Mouse (Mus musculus) liver, postnatal 0 days (tissue): ENCODE data around the gene Sgtb. TPM values are rescaled to one million over a fixed set of nuclear protein-coding genes. Genes with fewer than 3 reads are reported as not detected.

Source experiments
- ATAC-seq: fragments of 200-750 bp; cut with Nextera tagmentation; 2 replicates; pipeline ENCODE4 v1.8.0; 2017; ENCODE audit warnings: mild to moderate bottlenecking, moderate library complexity
- DNase-seq: peaks from one replicate; pipeline ENCODE4 v3.0.0-alpha.2; 2016
- H3K27ac ChIP-seq: fragments of 300-500 bp; sonication (generic); 2 replicates; pipeline ENCODE4 v1.5.1; 2014; ENCODE audit warnings: antibody characterized with exemption, moderate library complexity, mild to moderate bottlenecking, low read depth
- H3K27me3 ChIP-seq: fragments of 300-500 bp; sonication (generic); 2 replicates; pipeline ENCODE4 v1.6.1; 2014; ENCODE audit warnings: low read length, control low read depth, mixed read lengths; ENCODE audit not compliant: insufficient read depth
- H3K36me3 ChIP-seq: fragments of 300-500 bp; sonication (generic); replicated peaks from 2 replicates; pipeline ENCODE4 v1.6.1; 2014; ENCODE audit warnings: mild to moderate bottlenecking, control low read depth, low read length, moderate library complexity, mixed read lengths; ENCODE audit not compliant: insufficient read depth
- H3K4me1 ChIP-seq: fragments of 300-500 bp; sonication (generic); 2 replicates; pipeline ENCODE4 v1.6.1; 2014; ENCODE audit warnings: antibody characterized with exemption, mild to moderate bottlenecking, control low read depth; ENCODE audit not compliant: insufficient read depth
- H3K4me2 ChIP-seq: fragments of 300-500 bp; sonication (generic); 2 replicates; pipeline ENCODE4 v1.6.1; 2014; ENCODE audit warnings: low read depth, mild to moderate bottlenecking, low read length, moderate library complexity, mixed read lengths
- H3K4me3 ChIP-seq: fragments of 300-500 bp; sonication (generic); 2 replicates; pipeline ENCODE4 v1.5.1; 2014; ENCODE audit warnings: low read depth, low read length
- H3K9ac ChIP-seq: fragments of 300-500 bp; sonication (generic); replicated peaks from 2 replicates; pipeline ENCODE4 v1.6.1; 2014; ENCODE audit warnings: mild to moderate bottlenecking, moderate library complexity
- H3K9me3 ChIP-seq: fragments of 300-500 bp; sonication (generic); 2 replicates; pipeline ENCODE4 v1.6.1; 2016; ENCODE audit warnings: mild to moderate bottlenecking, control low read depth, low read length, mixed read lengths
- CTCF ChIP-seq: sonication (generic); IDR thresholded peaks from 2 replicates; pipeline ENCODE4 v1.5.1; 2016; ENCODE audit warnings: antibody characterized with exemption, low read depth
- EP300 ChIP-seq: IDR thresholded peaks from 2 replicates; pipeline ENCODE4 v1.6.1; 2016; ENCODE audit warnings: antibody characterized with exemption, low read depth, mild to moderate bottlenecking
- WGBS: fragments of 180-500 bp; shearing (Covaris S2); extraction: QIAGEN DNeasy Blood & Tissue Kit; methylation state at CpG from one replicate; pipeline ENCODE4 v1.1.7; 2014; ENCODE audit not compliant: insufficient replicate concordance; 5-methylcytosine and 5-hydroxymethylcytosine counted together
- polyA plus RNA-seq: library from polyadenylated mRNA; unstranded; fragments of >200 nt; fragmentation: Nextera tagmentation; extraction: Ambion mirVana; gene quantifications from 2 replicates; pipeline ENCODE4 v1.2.1, GENCODE M21; 2015

Gene Sgtb
- 2.1 and 2.2 TPM in 2 replicates for polyA plus RNA-seq

GRCm38 (mm10) chr13:104109288-104109815 is at the start of gene Sgtb, which contains the start of gene Nln:
Gene Sgtb, plus strand, starts transcription at chr13:104109741.
Gene Nln, minus strand, starts transcription at chr13:104109614.
- no peaks in the 10 kb centered on the region for H3K36me3 ChIP-seq
- 0% methylated on average over 30 of the region's 44 CpGs for WGBS
- no peaks in the 10 kb centered on the region for H3K27me3 ChIP-seq
- H3K4me3 ChIP-seq: peak within 1 kb of the TSS; percentile 78
- DNase-seq: peak; percentile 94
- TF ChIP-seq CTCF (no peak), EP300 (no peak)
- peak; percentile 94 for ATAC-seq
- H3K4me2 ChIP-seq: peak within 1 kb of the TSS; percentile 99
- H3K9me3 ChIP-seq: no peaks in the 10 kb centered on the region
- peak within 1 kb of the TSS; percentile 80 for H3K9ac ChIP-seq
- H3K27ac ChIP-seq: peak within 1 kb of the TSS; percentile 83
- peaks cover 14% of the 10 kb centered on the region for H3K4me1 ChIP-seq

- no peak overlapping the region for H3K4me2 ChIP-seq
- ATAC-seq (no peak), DNase-seq (no peak)
- H3K27ac ChIP-seq: no peak overlapping the region
- H3K27me3 ChIP-seq: no peaks in the 10 kb centered on the region
- WGBS: 86% methylated on average over 1 of the region's 1 CpGs
- TF ChIP-seq EP300: no peak
- TF ChIP-seq CTCF: no peak
- H3K4me1 ChIP-seq: no peaks in the 10 kb centered on the region
- H3K9ac ChIP-seq: no peak overlapping the region
- H3K36me3 ChIP-seq: no peaks in the 10 kb centered on the region; the same call in 1 of the 2 replicates
- no peaks in the 10 kb centered on the region for H3K9me3 ChIP-seq
- no peak overlapping the region for H3K4me3 ChIP-seq
Observed at GRCm38 (mm10) chr13:104060231-104060630, 49.3 kb upstream of the Sgtb start.

GRCm38 (mm10) chr13:104061975-104062750 is 47.4 kb upstream of the Sgtb start:
- ATAC-seq (no peak), DNase-seq (no peak)
- Histone ChIP-seq H3K9ac (no peak overlapping the region), H3K4me2 (no peak overlapping the region), H3K27me3 (no peaks in the 10 kb centered on the region), H3K4me1 (no peaks in the 10 kb centered on the region), H3K27ac (no peak overlapping the region), H3K36me3 (no peaks in the 10 kb centered on the region; the same call in 1 of the 2 replicates), H3K4me3 (no peak overlapping the region), H3K9me3 (no peaks in the 10 kb centered on the region)
- WGBS: 69% methylated on average over 2 of the region's 2 CpGs
- TF ChIP-seq CTCF: no peak
- TF ChIP-seq EP300: no peak

- no peak overlapping the region for H3K9ac ChIP-seq
- H3K27ac ChIP-seq: no peak overlapping the region
- no peak for ATAC-seq
- H3K4me2 ChIP-seq: no peak overlapping the region
- no peaks in the 10 kb centered on the region for H3K4me1 ChIP-seq
- no peaks in the 10 kb centered on the region for H3K9me3 ChIP-seq
- no peak for DNase-seq
- H3K36me3 ChIP-seq: no peaks in the 10 kb centered on the region; the same call in 1 of the 2 replicates
- no peak overlapping the region for H3K4me3 ChIP-seq
- no peak for TF ChIP-seq CTCF
- TF ChIP-seq EP300: no peak
- whole genome bisulfite sequencing: 84% methylated on average over 9 of the region's 9 CpGs
- no peaks in the 10 kb centered on the region for H3K27me3 ChIP-seq
Observed at GRCm38 (mm10) chr13:104063061-104063460, 46.5 kb upstream of the Sgtb start.

- WGBS: 81% methylated on average over 2 of the region's 2 CpGs
- Histone ChIP-seq H3K36me3 (no peaks in the 10 kb centered on the region; the same call in 1 of the 2 replicates), H3K27me3 (no peaks in the 10 kb centered on the region), H3K4me3 (no peak overlapping the region), H3K27ac (no peak overlapping the region), H3K9me3 (no peaks in the 10 kb centered on the region), H3K4me2 (no peak overlapping the region), H3K9ac (no peak overlapping the region), H3K4me1 (no peaks in the 10 kb centered on the region)
- TF ChIP-seq EP300 (no peak), CTCF (no peak)
- no peak for DNase-seq
- ATAC-seq: no peak
Observed at GRCm38 (mm10) chr13:104065649-104066347, 43.7 kb upstream of the Sgtb start.

GRCm38 (mm10) chr13:104069216-104069615 is 40.3 kb upstream of the Sgtb start:
- DNase-seq (no peak), ATAC-seq (no peak)
- TF ChIP-seq CTCF (no peak), EP300 (no peak)
- H3K4me3 ChIP-seq: no peak overlapping the region
- H3K4me2 ChIP-seq: no peak overlapping the region
- no peaks in the 10 kb centered on the region for H3K27me3 ChIP-seq
- H3K9ac ChIP-seq: no peak overlapping the region
- no peaks in the 10 kb centered on the region for H3K9me3 ChIP-seq
- no peaks in the 10 kb centered on the region for H3K4me1 ChIP-seq
- H3K27ac ChIP-seq: no peak overlapping the region
- peaks cover 4% of the 10 kb centered on the region for H3K36me3 ChIP-seq
- WGBS: 84% methylated on average over 11 of the region's 11 CpGs
